Mouse (Mus musculus): Measurements from ENCODE around the gene Col5a2. TPM values are rescaled to one million over a fixed set of nuclear protein-coding genes. Genes with fewer than 3 reads are reported as not detected.

Gene Col5a2
- total and polyA plus RNA-seq, 3 experiments = not detected

DNA sequence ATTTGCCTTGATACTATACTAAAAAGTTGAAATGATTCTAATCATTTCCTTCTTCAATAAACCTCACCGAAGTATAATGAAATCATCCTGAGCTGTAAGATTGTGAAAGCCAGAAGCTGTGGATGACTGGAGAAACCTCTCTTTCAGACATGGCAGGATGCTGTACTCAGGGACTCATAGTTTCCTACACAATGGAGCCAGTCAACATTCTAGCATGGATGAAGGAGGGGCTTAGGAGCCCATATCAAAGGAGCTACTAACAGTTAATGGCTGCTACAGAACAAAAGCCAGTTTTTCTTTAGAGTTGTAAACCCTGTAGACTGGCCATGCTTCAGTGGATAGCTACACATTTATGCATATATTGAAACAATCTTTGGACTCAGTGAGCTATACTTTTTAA is 12.6 kb downstream of the Col5a2 start:
- in situ Hi-C loops (cut with MboI; ENCODE audit: low pct_ligation_motif_present, low pct_unique_long_range_greater_than_20kb, low sequenced_read_pairs) = no loop called here
- TF ChIP-seq MYC (IDR thresholded peaks at IDR 0.05; ENCODE audit: low read depth, low read length) = no peak
- TF ChIP-seq USF2 (conservative IDR thresholded peaks at IDR 0.05; ENCODE audit: low read depth, low read length) = no peak
- no peak for TF ChIP-seq HCFC1 (IDR thresholded peaks at IDR 0.05; ENCODE audit: low read depth, low read length)
- no peak for TF ChIP-seq MAFK (IDR thresholded peaks at IDR 0.05; ENCODE audit: insufficient replicate concordance, low read length)
- no peak for TF ChIP-seq ELF1 (IDR thresholded peaks at IDR 0.05; ENCODE audit: low read depth, low read length)
- TF ChIP-seq TCF12 (IDR thresholded peaks at IDR 0.05; ENCODE audit: low read depth, low read length) = no peak
- no peak for TF ChIP-seq MEF2A (IDR thresholded peaks at IDR 0.05; ENCODE audit: borderline replicate concordance, low read depth, low read length)
- TF ChIP-seq SIN3A (IDR thresholded peaks at IDR 0.05; ENCODE audit: low read length) = no peak
- TF ChIP-seq JUN (IDR thresholded peaks at IDR 0.05; ENCODE audit: insufficient read depth, low read depth, low read length) = no peak
- TF ChIP-seq ZNF384 (IDR thresholded peaks at IDR 0.05; ENCODE audit: low read depth, low read length) = no peak
- TF ChIP-seq RCOR1 (conservative IDR thresholded peaks at IDR 0.05; ENCODE audit: low read depth, low read length) = no peak
- TF ChIP-seq UBTF (IDR thresholded peaks at IDR 0.05; ENCODE audit: low read depth, low read length) = no peak
- no peak for TF ChIP-seq JUND (conservative IDR thresholded peaks at IDR 0.05; ENCODE audit: low read depth, low read length)
- TF ChIP-seq CTCF (conservative IDR thresholded peaks at IDR 0.05 in 1 of 2, IDR thresholded peaks at IDR 0.05 in 1 of 2; ENCODE audit: low read depth in 2 of 2, low read length in 2 of 2) = no peak
- TF ChIP-seq IRF4 (IDR thresholded peaks at IDR 0.05; ENCODE audit: low read depth, low read length) = no peak
- no peak for TF ChIP-seq PAX5 (IDR thresholded peaks at IDR 0.05; ENCODE audit: low read length)
- TF ChIP-seq NRF1 (IDR thresholded peaks at IDR 0.05; ENCODE audit: low read depth, low read length) = no peak
- no peak for TF ChIP-seq CHD2 (IDR thresholded peaks at IDR 0.05; ENCODE audit: low read length)
- Histone ChIP-seq H3K4me3 (replicated peaks in 1 of 3; ENCODE audit: low read depth in 2 of 3, low read length in 2 of 3, poor library complexity in 1 of 3) (no peak overlapping the region), H3K4me2 (ENCODE audit: insufficient read depth, low read depth, poor library complexity, severe bottlenecking) (no peak overlapping the region), H3K9me3 (replicated peaks; ENCODE audit: low read length) (no peaks in the 10 kb centered on the region), H3K27ac (ENCODE audit: insufficient read depth, low read depth) (no peak overlapping the region), H3K36me3 (replicated peaks in 1 of 2; ENCODE audit: control insufficient read depth in 1 of 2, insufficient read depth in 1 of 2, low read length in 1 of 2) (no peaks in the 10 kb centered on the region), H3K27me3 (replicated peaks) (no peaks in the 10 kb centered on the region), H3K9ac (ENCODE audit: insufficient read depth, low read depth) (no peak overlapping the region), H3K4me1 (ENCODE audit: control insufficient read depth in 1 of 2, insufficient read depth in 2 of 2) (no peaks in the 10 kb centered on the region), H3K79me2 (replicated peaks; ENCODE audit: control insufficient read depth, extremely low read depth, insufficient read depth, poor library complexity, severe bottlenecking) (no peaks in the 10 kb centered on the region)
- dilution Hi-C loops (cut with MboI; ENCODE audit: extremely low pct_ligation_motif_present, extremely low pct_unique_long_range_greater_than_20kb, low sequenced_read_pairs) = no loop called here
- no peak for DNase-seq (ENCODE audit: extremely low read depth)

DNA sequence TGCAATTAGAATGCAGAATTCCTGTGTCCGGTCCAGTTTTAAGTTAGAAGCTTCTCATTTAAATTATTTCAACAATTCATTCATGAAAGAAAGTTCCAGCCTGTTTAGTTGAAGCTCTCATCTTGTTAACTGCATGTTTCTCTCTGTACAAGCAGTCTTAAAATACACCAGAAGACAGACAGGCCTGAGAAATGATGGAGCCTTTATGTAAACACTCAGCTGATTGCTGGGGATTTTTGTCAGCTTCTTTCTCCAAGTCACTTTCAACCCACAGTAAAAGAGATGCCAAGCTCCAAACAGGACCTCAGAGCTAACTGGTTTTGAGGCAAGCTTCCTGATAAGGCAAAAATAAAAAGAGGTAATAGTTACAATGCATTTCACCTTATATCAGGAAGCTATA is 14.8 kb downstream of the Col5a2 start:
- H3K27ac ChIP-seq (ENCODE audit: insufficient read depth, low read depth) = no peak overlapping the region
- dilution Hi-C loops (cut with MboI; ENCODE audit: extremely low pct_ligation_motif_present, extremely low pct_unique_long_range_greater_than_20kb, low sequenced_read_pairs) = no loop called here
- no peaks in the 10 kb centered on the region for H3K9me3 ChIP-seq (replicated peaks; ENCODE audit: low read length)
- in situ Hi-C loops (cut with MboI; ENCODE audit: low pct_ligation_motif_present, low pct_unique_long_range_greater_than_20kb, low sequenced_read_pairs) = no loop called here
- no peak overlapping the region for H3K4me3 ChIP-seq (replicated peaks in 1 of 3; ENCODE audit: low read depth in 2 of 3, low read length in 2 of 3, poor library complexity in 1 of 3)
- no peak overlapping the region for H3K9ac ChIP-seq (ENCODE audit: insufficient read depth, low read depth)
- H3K4me2 ChIP-seq (ENCODE audit: insufficient read depth, low read depth, poor library complexity, severe bottlenecking) = no peak overlapping the region
- DNase-seq (ENCODE audit: extremely low read depth) = no peak
- no peaks in the 10 kb centered on the region for H3K27me3 ChIP-seq (replicated peaks)
- no peaks in the 10 kb centered on the region for H3K4me1 ChIP-seq (ENCODE audit: control insufficient read depth in 1 of 2, insufficient read depth in 2 of 2)
- H3K79me2 ChIP-seq (replicated peaks; ENCODE audit: control insufficient read depth, extremely low read depth, insufficient read depth, poor library complexity, severe bottlenecking) = no peaks in the 10 kb centered on the region
- H3K36me3 ChIP-seq (replicated peaks in 1 of 2; ENCODE audit: control insufficient read depth in 1 of 2, insufficient read depth in 1 of 2, low read length in 1 of 2) = no peaks in the 10 kb centered on the region
- TF ChIP-seq USF1 (IDR thresholded peaks at IDR 0.05; ENCODE audit: low read depth, low read length) (no peak), E2F4 (IDR thresholded peaks at IDR 0.05; ENCODE audit: insufficient replicate concordance, low read depth, low read length) (no peak), IRF4 (IDR thresholded peaks at IDR 0.05; ENCODE audit: low read depth, low read length) (no peak), MAZ (IDR thresholded peaks at IDR 0.05; ENCODE audit: low read depth, low read length) (no peak), USF2 (conservative IDR thresholded peaks at IDR 0.05; ENCODE audit: low read depth, low read length) (no peak), CTCF (conservative IDR thresholded peaks at IDR 0.05 in 1 of 2, IDR thresholded peaks at IDR 0.05 in 1 of 2; ENCODE audit: low read depth in 2 of 2, low read length in 2 of 2) (no peak), GABPA (IDR thresholded peaks at IDR 0.05; ENCODE audit: insufficient replicate concordance, low read depth, low read length) (no peak), MYC (IDR thresholded peaks at IDR 0.05; ENCODE audit: low read depth, low read length) (no peak)
